Mouse (Mus musculus): ENCODE measurements around the gene Zfp740.

GRCm38 (mm10) chr15:102250521-102250920 is 47.5 kb downstream of the Zfp740 start:
- TF ChIP-seq CTCF (conservative IDR thresholded peaks at IDR 0.05; ENCODE audit: low read length) (no peak), POU5F1 (IDR thresholded peaks at IDR 0.05; ENCODE audit: borderline replicate concordance, low read length) (no peak)

Measured in E14TG2a.4 (cell line).